Mouse (Mus musculus): ENCODE data around the gene Med9. TPM values are rescaled to one million over a fixed set of nuclear protein-coding genes. Genes with fewer than 3 reads are reported as not detected.

Med9 gene
- polyA plus RNA-seq, 1 experiment = 19.8 TPM

DNA sequence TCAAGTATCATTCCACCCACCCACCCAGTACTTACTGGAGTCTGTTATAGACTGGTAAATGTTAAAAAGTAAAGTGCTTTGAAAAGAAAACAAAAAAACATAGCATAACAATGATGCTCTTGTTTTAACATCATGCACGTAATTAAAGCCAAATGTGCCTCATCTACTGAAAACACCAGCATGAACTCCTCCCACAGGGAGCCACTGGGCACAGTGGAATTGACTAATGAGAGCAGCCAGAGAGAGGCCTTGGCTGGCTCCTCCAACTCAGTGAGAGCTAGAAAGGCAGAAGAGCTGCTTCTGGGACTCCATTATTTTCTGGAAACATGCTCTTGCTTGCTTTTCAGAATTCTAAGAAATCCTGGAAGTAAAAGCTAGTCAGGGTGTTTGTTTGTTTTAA is 41.4 kb downstream of the Med9 start:
- TF ChIP-seq POLR2A (IDR thresholded peaks at IDR 0.05; ENCODE audit: insufficient read depth, low read length) = no peak
- TF ChIP-seq CTCF (IDR thresholded peaks at IDR 0.05; ENCODE audit: low read depth, low read length) = no peak
- no peak for TF ChIP-seq EP300 (IDR thresholded peaks at IDR 0.05; ENCODE audit: insufficient read depth, low read depth, low read length)
- H3K36me3 ChIP-seq (ENCODE audit: control insufficient read depth, insufficient read depth, low read length, poor library complexity, severe bottlenecking) = no peaks in the 10 kb centered on the region
- no peaks in the 10 kb centered on the region for H3K9me3 ChIP-seq (replicated peaks; ENCODE audit: control insufficient read depth, insufficient read depth, low read length, poor library complexity, severe bottlenecking)
- H3K4me1 ChIP-seq (ENCODE audit: control insufficient read depth, insufficient read depth, low read length) = no peaks in the 10 kb centered on the region
- H3K27ac ChIP-seq (ENCODE audit: insufficient read depth, low read length) = no peak overlapping the region
- no peak overlapping the region for H3K9ac ChIP-seq (ENCODE audit: low read depth, poor library complexity, severe bottlenecking)
- H3K4me3 ChIP-seq (ENCODE audit: low read depth, low read length) = no peak overlapping the region
- H3K27me3 ChIP-seq (ENCODE audit: control insufficient read depth, insufficient read depth, low read length, poor library complexity, severe bottlenecking) = no peaks in the 10 kb centered on the region

- H3K27me3 ChIP-seq (ENCODE audit: control insufficient read depth, insufficient read depth, low read length, poor library complexity, severe bottlenecking) = no peaks in the 10 kb centered on the region
- no peaks in the 10 kb centered on the region for H3K4me1 ChIP-seq (ENCODE audit: control insufficient read depth, insufficient read depth, low read length)
- no peak overlapping the region for H3K4me3 ChIP-seq (ENCODE audit: low read depth, low read length)
- no peak overlapping the region for H3K27ac ChIP-seq (ENCODE audit: insufficient read depth, low read length)
- TF ChIP-seq CTCF (IDR thresholded peaks at IDR 0.05; ENCODE audit: low read depth, low read length) (no peak), EP300 (IDR thresholded peaks at IDR 0.05; ENCODE audit: insufficient read depth, low read depth, low read length) (no peak), POLR2A (IDR thresholded peaks at IDR 0.05; ENCODE audit: insufficient read depth, low read length) (no peak)
- H3K9me3 ChIP-seq (replicated peaks; ENCODE audit: control insufficient read depth, insufficient read depth, low read length, poor library complexity, severe bottlenecking) = no peaks in the 10 kb centered on the region
- H3K9ac ChIP-seq (ENCODE audit: low read depth, poor library complexity, severe bottlenecking) = no peak overlapping the region
- H3K36me3 ChIP-seq (ENCODE audit: control insufficient read depth, insufficient read depth, low read length, poor library complexity, severe bottlenecking) = no peaks in the 10 kb centered on the region
Observed at GRCm38 (mm10) chr11:59991365-59991764, 43.4 kb downstream of the Med9 start.

GRCm38 (mm10) chr11:59994318-59994717 is 46.3 kb downstream of the Med9 start:
- Histone ChIP-seq H3K36me3 (ENCODE audit: control insufficient read depth, insufficient read depth, low read length, poor library complexity, severe bottlenecking) (no peaks in the 10 kb centered on the region), H3K9me3 (replicated peaks; ENCODE audit: control insufficient read depth, insufficient read depth, low read length, poor library complexity, severe bottlenecking) (no peaks in the 10 kb centered on the region), H3K27me3 (ENCODE audit: control insufficient read depth, insufficient read depth, low read length, poor library complexity, severe bottlenecking) (no peaks in the 10 kb centered on the region), H3K4me3 (ENCODE audit: low read depth, low read length) (no peak overlapping the region), H3K9ac (ENCODE audit: low read depth, poor library complexity, severe bottlenecking) (no peak overlapping the region), H3K4me1 (ENCODE audit: control insufficient read depth, insufficient read depth, low read length) (no peaks in the 10 kb centered on the region), H3K27ac (ENCODE audit: insufficient read depth, low read length) (no peak overlapping the region)
- no peak for TF ChIP-seq POLR2A (IDR thresholded peaks at IDR 0.05; ENCODE audit: insufficient read depth, low read length)
- TF ChIP-seq EP300 (IDR thresholded peaks at IDR 0.05; ENCODE audit: insufficient read depth, low read depth, low read length) = no peak

- Histone ChIP-seq H3K27ac (ENCODE audit: insufficient read depth, low read length) (no peak overlapping the region), H3K27me3 (ENCODE audit: control insufficient read depth, insufficient read depth, low read length, poor library complexity, severe bottlenecking) (no peaks in the 10 kb centered on the region), H3K4me3 (ENCODE audit: low read depth, low read length) (no peak overlapping the region), H3K9ac (ENCODE audit: low read depth, poor library complexity, severe bottlenecking) (no peak overlapping the region), H3K9me3 (replicated peaks; ENCODE audit: control insufficient read depth, insufficient read depth, low read length, poor library complexity, severe bottlenecking) (no peaks in the 10 kb centered on the region), H3K36me3 (ENCODE audit: control insufficient read depth, insufficient read depth, low read length, poor library complexity, severe bottlenecking) (no peaks in the 10 kb centered on the region), H3K4me1 (ENCODE audit: control insufficient read depth, insufficient read depth, low read length) (no peaks in the 10 kb centered on the region)
- TF ChIP-seq CTCF (IDR thresholded peaks at IDR 0.05; ENCODE audit: low read depth, low read length) (no peak), POLR2A (IDR thresholded peaks at IDR 0.05; ENCODE audit: insufficient read depth, low read length) (no peak), EP300 (IDR thresholded peaks at IDR 0.05; ENCODE audit: insufficient read depth, low read depth, low read length) (no peak)
Observed at GRCm38 (mm10) chr11:60001231-60001980, 53.4 kb downstream of the Med9 start.

DNA sequence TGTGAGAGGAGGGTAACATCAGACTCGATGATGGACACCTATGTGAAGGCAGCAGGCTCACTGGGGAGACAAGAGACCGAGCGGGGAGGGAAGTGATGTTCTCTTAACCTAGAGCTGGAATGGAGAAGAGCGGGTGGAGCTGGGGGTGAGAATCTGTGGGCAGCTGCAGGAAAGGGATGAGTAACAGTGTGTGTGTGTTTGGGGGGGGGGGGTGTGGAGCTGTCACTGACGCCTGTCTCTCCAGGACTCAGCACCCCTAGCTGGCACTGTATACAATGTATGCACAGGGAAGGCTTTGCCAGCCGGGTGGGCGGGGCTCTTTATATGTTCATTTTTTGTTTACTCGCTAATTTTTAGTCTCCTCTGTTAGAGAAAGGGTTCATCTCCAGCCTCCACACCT is 55.8 kb downstream of the Med9 start:
- no peak overlapping the region for H3K4me3 ChIP-seq (ENCODE audit: low read depth, low read length)
- H3K36me3 ChIP-seq (ENCODE audit: control insufficient read depth, insufficient read depth, low read length, poor library complexity, severe bottlenecking) = no peaks in the 10 kb centered on the region
- TF ChIP-seq EP300 (IDR thresholded peaks at IDR 0.05; ENCODE audit: insufficient read depth, low read depth, low read length) (no peak), POLR2A (IDR thresholded peaks at IDR 0.05; ENCODE audit: insufficient read depth, low read length) (no peak), CTCF (IDR thresholded peaks at IDR 0.05; ENCODE audit: low read depth, low read length) (no peak)
- H3K27me3 ChIP-seq (ENCODE audit: control insufficient read depth, insufficient read depth, low read length, poor library complexity, severe bottlenecking) = no peaks in the 10 kb centered on the region
- no peaks in the 10 kb centered on the region for H3K4me1 ChIP-seq (ENCODE audit: control insufficient read depth, insufficient read depth, low read length)
- no peak overlapping the region for H3K27ac ChIP-seq (ENCODE audit: insufficient read depth, low read length)
- H3K9ac ChIP-seq (ENCODE audit: low read depth, poor library complexity, severe bottlenecking) = no peak overlapping the region
- H3K9me3 ChIP-seq (replicated peaks; ENCODE audit: control insufficient read depth, insufficient read depth, low read length, poor library complexity, severe bottlenecking) = no peaks in the 10 kb centered on the region

GRCm38 (mm10) chr11:60004716-60005115 is 56.7 kb downstream of the Med9 start:
- no peak overlapping the region for H3K9ac ChIP-seq (ENCODE audit: low read depth, poor library complexity, severe bottlenecking)
- no peak overlapping the region for H3K4me3 ChIP-seq (ENCODE audit: low read depth, low read length)
- no peaks in the 10 kb centered on the region for H3K4me1 ChIP-seq (ENCODE audit: control insufficient read depth, insufficient read depth, low read length)
- TF ChIP-seq EP300 (IDR thresholded peaks at IDR 0.05; ENCODE audit: insufficient read depth, low read depth, low read length) (no peak), CTCF (IDR thresholded peaks at IDR 0.05; ENCODE audit: low read depth, low read length) (no peak), POLR2A (IDR thresholded peaks at IDR 0.05; ENCODE audit: insufficient read depth, low read length) (no peak)
- H3K27me3 ChIP-seq (ENCODE audit: control insufficient read depth, insufficient read depth, low read length, poor library complexity, severe bottlenecking) = no peaks in the 10 kb centered on the region
- H3K9me3 ChIP-seq (replicated peaks; ENCODE audit: control insufficient read depth, insufficient read depth, low read length, poor library complexity, severe bottlenecking) = no peaks in the 10 kb centered on the region
- no peak overlapping the region for H3K27ac ChIP-seq (ENCODE audit: insufficient read depth, low read length)
- H3K36me3 ChIP-seq (ENCODE audit: control insufficient read depth, insufficient read depth, low read length, poor library complexity, severe bottlenecking) = no peaks in the 10 kb centered on the region
